Mouse (Mus musculus) midbrain, postnatal 0 days (tissue): ENCODE results near the gene Armh3. TPM values are rescaled to one million over a fixed set of nuclear protein-coding genes. Genes with fewer than 3 reads are reported as not detected.

Source experiments
- ATAC-seq: fragments of 200-750 bp; cut with Nextera tagmentation; 2 replicates; pipeline ENCODE4 v1.8.0; 2017; ENCODE audit warnings: moderate number of reproducible peaks, mild to moderate bottlenecking, moderate TSS enrichment, moderate library complexity; ENCODE audit not compliant: low FRiP score
- DNase-seq: peaks from one replicate; pipeline ENCODE4 v3.0.0-alpha.2; 2015; ENCODE audit warnings: low spot score
- H3K27ac ChIP-seq: fragments of 300-500 bp; sonication (generic); 2 replicates; pipeline ENCODE4 v1.5.1; 2014; ENCODE audit warnings: low read depth, mild to moderate bottlenecking, low read length, mixed read lengths
- H3K27me3 ChIP-seq: fragments of 300-500 bp; sonication (generic); 2 replicates; pipeline ENCODE4 v1.6.1; 2014; ENCODE audit warnings: low read length, control low read depth, mixed read lengths; ENCODE audit not compliant: insufficient read depth
- H3K36me3 ChIP-seq: fragments of 300-500 bp; sonication (generic); 2 replicates; pipeline ENCODE4 v1.6.1; 2014; ENCODE audit warnings: low read length, control low read depth, mixed read lengths; ENCODE audit not compliant: insufficient read depth
- H3K4me1 ChIP-seq: fragments of 300-500 bp; sonication (generic); 2 replicates; pipeline ENCODE4 v1.6.1; 2014; ENCODE audit warnings: mild to moderate bottlenecking, control low read depth, antibody characterized with exemption, low read length, mixed read lengths; ENCODE audit not compliant: insufficient read depth
- H3K4me2 ChIP-seq: fragments of 300-500 bp; sonication (generic); 2 replicates; pipeline ENCODE4 v1.6.1; 2014; ENCODE audit warnings: low read depth, mild to moderate bottlenecking, low read length, mixed read lengths; ENCODE audit not compliant: poor library complexity, severe bottlenecking
- H3K4me3 ChIP-seq: fragments of 300-500 bp; sonication (generic); 2 replicates; pipeline ENCODE4 v1.5.1; 2014; ENCODE audit warnings: low read depth, mild to moderate bottlenecking, low read length, moderate library complexity
- H3K9ac ChIP-seq: fragments of 300-500 bp; sonication (generic); replicated peaks from 2 replicates; pipeline ENCODE4 v1.6.1; 2014; ENCODE audit warnings: mild to moderate bottlenecking, low read length, moderate library complexity, mixed read lengths; ENCODE audit not compliant: poor library complexity, severe bottlenecking
- H3K9me3 ChIP-seq: fragments of 300-500 bp; sonication (generic); 2 replicates; pipeline ENCODE4 v1.6.1; 2016; ENCODE audit warnings: low read length, control low read depth
- CTCF ChIP-seq: IDR thresholded peaks from 2 replicates; pipeline ENCODE4 v1.5.1; 2016; ENCODE audit warnings: antibody characterized with exemption, mild to moderate bottlenecking
- WGBS: fragments of 180-500 bp; shearing (Covaris S2); extraction: QIAGEN DNeasy Blood & Tissue Kit; methylation state at CpG from one replicate; pipeline ENCODE4 v1.1.7; 2014; 5-methylcytosine and 5-hydroxymethylcytosine counted together
- polyA plus RNA-seq: library from polyadenylated mRNA; unstranded; fragments of >200 nt; fragmentation: Nextera tagmentation; extraction: Ambion mirVana; gene quantifications from 2 replicates; pipeline ENCODE4 v1.2.1, GENCODE M21; 2015
- total RNA-seq: library from RNA; depleted of rRNA; stranded (reverse); fragments of >200 nt; gene quantifications from 2 replicates; pipeline ENCODE4 v1.2.3, GENCODE M21; 2014

The Armh3 gene
- total and polyA plus RNA-seq, 2 experiments from 2014 or later = 18.1 to 18.9 TPM

DNA sequence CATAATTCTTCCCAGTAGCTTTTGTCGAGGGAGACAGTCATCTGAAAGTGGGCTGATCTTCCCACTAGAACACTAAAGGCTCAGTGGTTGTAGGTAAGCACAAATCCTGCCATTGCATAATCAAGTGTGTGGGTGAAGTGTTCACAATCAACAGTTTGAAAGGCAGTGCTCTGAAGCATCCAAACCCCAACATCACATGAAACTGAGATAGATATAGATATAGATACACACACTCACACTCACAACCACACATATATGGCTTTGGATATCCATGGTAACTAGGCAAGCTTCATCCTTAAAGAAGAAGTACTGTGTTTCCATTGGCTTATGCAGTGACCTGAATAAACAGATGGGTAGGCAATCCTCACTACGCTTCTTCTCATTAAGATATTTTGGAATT lies 50.5 kb downstream of the Armh3 start:
- H3K4me3 ChIP-seq = no peak overlapping the region
- no peak overlapping the region for H3K4me2 ChIP-seq
- TF ChIP-seq CTCF = no peak
- no peak overlapping the region for H3K9ac ChIP-seq
- 92% methylated on average over 2 of the region's 2 CpGs for WGBS
- no peak overlapping the region for H3K27ac ChIP-seq
- no peak for ATAC-seq
- no peaks in the 10 kb centered on the region for H3K27me3 ChIP-seq
- H3K9me3 ChIP-seq = no peaks in the 10 kb centered on the region
- H3K36me3 ChIP-seq = peaks cover 24% of the 10 kb centered on the region
- DNase-seq = no peak
- H3K4me1 ChIP-seq = no peaks in the 10 kb centered on the region

- TF ChIP-seq CTCF = no peak
- no peaks in the 10 kb centered on the region for H3K9me3 ChIP-seq
- DNase-seq (no peak), ATAC-seq (no peak)
- H3K4me3 ChIP-seq = no peak overlapping the region
- no peaks in the 10 kb centered on the region for H3K4me1 ChIP-seq
- H3K27ac ChIP-seq = no peak overlapping the region
- no peak overlapping the region for H3K4me2 ChIP-seq
- peaks cover 24% of the 10 kb centered on the region for H3K36me3 ChIP-seq
- no peak overlapping the region for H3K9ac ChIP-seq
- H3K27me3 ChIP-seq = no peaks in the 10 kb centered on the region
- WGBS = 98% methylated on average over 2 of the region's 2 CpGs
These were observed 51.0 kb downstream of the Armh3 start for GRCm38 (mm10) chr19:45947286-45947685.

DNA sequence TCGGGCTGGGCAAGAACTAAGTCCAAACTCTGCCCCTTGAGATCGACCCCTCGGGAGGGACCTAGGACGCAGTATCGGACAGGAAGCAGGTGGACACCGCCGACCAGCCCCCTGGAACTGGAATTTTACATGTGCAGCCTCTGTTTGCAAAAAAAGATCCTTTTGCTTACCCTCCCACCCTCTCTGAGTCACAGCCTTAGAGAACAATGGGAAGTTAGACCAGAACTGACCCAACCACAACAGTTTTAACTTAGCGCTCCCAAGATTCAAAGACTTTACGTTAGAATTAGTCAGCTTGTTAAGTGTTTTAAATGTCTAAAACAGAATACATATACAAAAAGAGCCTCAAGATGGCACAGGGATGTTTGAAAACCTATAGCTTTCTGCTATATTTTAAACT lies 51.7 kb downstream of the Armh3 start:
- Histone ChIP-seq H3K4me3 (no peak overlapping the region), H3K36me3 (peaks cover 24% of the 10 kb centered on the region), H3K27ac (no peak overlapping the region), H3K9ac (no peak overlapping the region), H3K4me2 (no peak overlapping the region), H3K9me3 (no peaks in the 10 kb centered on the region), H3K4me1 (no peaks in the 10 kb centered on the region), H3K27me3 (no peaks in the 10 kb centered on the region)
- no peak for DNase-seq
- no peak for TF ChIP-seq CTCF
- 90% methylated on average over 9 of the region's 9 CpGs for WGBS
- no peak for ATAC-seq

DNA sequence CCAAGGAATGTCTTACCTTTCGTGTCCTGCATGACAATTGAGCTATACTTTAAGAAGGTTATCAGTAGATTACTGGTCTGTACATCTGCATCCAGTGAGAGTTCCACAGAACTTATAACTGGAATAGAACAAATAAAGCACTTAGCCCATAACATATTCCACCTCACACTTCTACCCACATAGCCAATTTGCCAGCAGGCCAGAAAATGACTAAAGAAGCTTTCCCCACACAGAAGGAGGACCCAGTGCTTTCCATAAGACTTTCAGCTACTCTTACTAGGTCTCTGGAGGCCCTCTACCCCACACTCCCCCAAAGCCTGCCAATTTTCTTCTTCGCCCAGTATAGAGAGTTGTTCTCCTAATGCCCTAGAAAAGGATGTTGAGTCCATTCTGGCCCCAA lies 52.3 kb downstream of the Armh3 start:
- no peaks in the 10 kb centered on the region for H3K9me3 ChIP-seq
- DNase-seq = no peak
- no peak overlapping the region for H3K27ac ChIP-seq
- no peak for TF ChIP-seq CTCF
- no peaks in the 10 kb centered on the region for H3K27me3 ChIP-seq
- no peak overlapping the region for H3K4me3 ChIP-seq
- no peak overlapping the region for H3K9ac ChIP-seq
- 97% methylated on average over 2 of the region's 2 CpGs for WGBS
- no peaks in the 10 kb centered on the region for H3K4me1 ChIP-seq
- H3K36me3 ChIP-seq = peaks cover 21% of the 10 kb centered on the region
- ATAC-seq = no peak
- H3K4me2 ChIP-seq = no peak overlapping the region

DNA sequence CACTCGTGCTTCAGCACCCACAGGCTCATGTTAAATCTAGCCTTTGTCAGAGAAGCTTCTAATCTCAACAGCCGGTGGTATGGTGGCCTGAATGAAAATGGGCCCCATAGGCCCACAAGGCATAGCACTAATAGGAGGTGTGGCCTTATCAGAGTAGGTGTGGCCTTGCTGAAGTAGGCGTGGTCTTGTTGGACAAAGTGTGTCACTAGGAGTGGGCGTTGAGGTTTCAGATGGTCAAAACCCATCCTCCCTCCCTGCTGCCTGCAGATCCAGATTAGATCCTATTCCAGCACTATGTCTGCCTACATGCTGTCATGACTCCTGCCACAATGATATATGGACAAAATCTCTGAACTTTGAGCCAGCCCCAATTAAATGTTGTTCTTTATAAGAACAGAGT lies 54.5 kb downstream of the Armh3 start:
- no peak overlapping the region for H3K4me2 ChIP-seq
- H3K27ac ChIP-seq = no peak overlapping the region
- no peaks in the 10 kb centered on the region for H3K4me1 ChIP-seq
- H3K9me3 ChIP-seq = no peaks in the 10 kb centered on the region
- H3K9ac ChIP-seq = no peak overlapping the region
- ATAC-seq (no peak), DNase-seq (no peak)
- whole genome bisulfite sequencing = 57% methylated on average over 4 of the region's 4 CpGs
- H3K4me3 ChIP-seq = no peak overlapping the region
- no peak for TF ChIP-seq CTCF
- peaks cover 18% of the 10 kb centered on the region for H3K36me3 ChIP-seq
- no peaks in the 10 kb centered on the region for H3K27me3 ChIP-seq

- Histone ChIP-seq H3K4me2 (no peak overlapping the region), H3K9ac (no peak overlapping the region), H3K4me1 (no peaks in the 10 kb centered on the region), H3K36me3 (peaks cover 9% of the 10 kb centered on the region; the same call in 1 of the 2 replicates), H3K9me3 (no peaks in the 10 kb centered on the region), H3K4me3 (no peak overlapping the region), H3K27ac (no peak overlapping the region), H3K27me3 (no peaks in the 10 kb centered on the region)
- 31% methylated on average over 3 of the region's 3 CpGs for WGBS
- peak; percentile 7 for DNase-seq
- no peak for TF ChIP-seq CTCF
- ATAC-seq = no peak
These were observed 60.2 kb downstream of the Armh3 start for GRCm38 (mm10) chr19:45938064-45938463.
